Mouse (Mus musculus) spleen, postnatal 10 days (tissue): ENCODE results near the gene Lrrc52.

Source experiments
- DNase-seq, 2 experiments: peaks; one replicate each; pipeline ENCODE4 v3.0.0; 2021 to 2022; ENCODE audit warnings: low spot score in 2 of 2

Lrrc52 gene

DNA sequence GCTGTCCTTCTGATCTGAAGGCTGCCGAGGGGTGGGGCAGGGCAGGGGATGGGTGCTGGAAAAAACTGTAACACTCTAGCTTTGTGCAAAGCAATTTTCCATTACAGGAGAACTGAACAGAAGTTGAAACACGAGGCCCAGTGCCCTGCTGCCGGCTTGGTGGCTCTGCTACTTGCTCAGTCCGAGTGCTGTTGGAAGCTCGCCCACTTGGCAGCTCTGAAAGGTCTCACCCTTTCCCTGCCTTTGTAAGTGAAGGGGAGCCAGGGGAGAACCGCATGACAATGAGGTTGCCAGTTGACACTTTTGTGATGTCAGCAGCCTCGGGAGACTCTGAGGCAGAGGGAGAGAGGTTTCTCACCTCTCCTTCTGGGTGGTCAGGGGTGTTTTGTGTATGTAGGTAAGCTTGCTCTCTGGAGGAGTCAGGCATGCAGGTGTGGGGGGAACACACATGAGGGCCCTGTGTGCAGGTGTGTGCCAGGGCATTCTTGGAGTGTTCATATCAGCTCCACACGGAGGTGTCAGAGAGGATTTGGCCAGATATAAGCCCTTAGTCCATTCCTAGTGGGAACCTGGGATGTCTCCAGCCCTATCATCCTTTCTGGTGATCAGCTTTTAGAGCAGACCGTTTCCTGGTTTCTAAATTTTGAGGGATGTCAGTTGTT, at the start of gene Lrrc52:
Gene Lrrc52, minus strand, starts transcription at position 16 of the 662 bp plus-strand sequence.
- no peak for DNase-seq

DNA sequence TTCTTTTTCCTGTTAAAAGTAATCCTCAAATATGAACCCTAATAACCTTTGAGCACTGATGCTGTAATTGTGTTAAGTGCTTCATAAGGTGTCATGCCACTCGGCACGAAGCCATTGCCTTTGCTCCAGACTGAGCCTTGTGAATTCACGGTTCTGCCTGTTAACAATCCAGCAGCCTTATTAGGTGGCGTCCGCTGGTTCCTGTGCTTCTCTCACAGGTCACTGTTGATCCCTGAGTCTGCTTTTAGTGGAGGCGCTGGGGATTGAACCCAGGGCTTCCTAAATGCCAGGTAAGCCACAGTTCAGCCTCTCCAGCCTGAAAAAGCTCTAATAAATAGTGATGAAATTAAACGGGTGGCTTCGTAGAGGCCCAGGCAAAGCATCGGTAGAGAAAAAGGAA, 45.0 kb upstream of the Lrrc52 start:
- no peak for DNase-seq

- DNase-seq, result no peak
Measured at GRCm38 (mm10) chr1:167506048-167506447, 39.5 kb upstream of the Lrrc52 start.

DNA sequence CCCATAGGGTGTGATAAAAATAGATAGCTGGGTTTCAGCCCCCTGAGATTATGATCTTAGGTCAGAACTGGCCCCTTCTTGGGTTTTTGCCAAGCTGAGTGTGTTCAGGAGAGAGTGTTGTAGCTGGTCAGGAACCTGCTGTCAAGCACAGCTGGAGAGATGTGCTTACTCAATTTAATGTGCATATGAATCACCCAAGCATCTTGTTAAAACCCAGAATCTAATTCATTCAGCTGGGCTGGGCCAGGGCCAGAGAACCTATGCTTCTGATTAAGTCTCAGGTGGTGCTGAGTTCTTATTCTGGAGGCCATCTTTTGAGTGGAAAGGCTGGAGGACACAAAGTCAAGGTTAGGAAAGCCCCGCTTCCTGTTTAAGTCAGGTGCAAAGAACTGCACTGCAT, 38.8 kb upstream of the Lrrc52 start:
- no peak for DNase-seq

DNA sequence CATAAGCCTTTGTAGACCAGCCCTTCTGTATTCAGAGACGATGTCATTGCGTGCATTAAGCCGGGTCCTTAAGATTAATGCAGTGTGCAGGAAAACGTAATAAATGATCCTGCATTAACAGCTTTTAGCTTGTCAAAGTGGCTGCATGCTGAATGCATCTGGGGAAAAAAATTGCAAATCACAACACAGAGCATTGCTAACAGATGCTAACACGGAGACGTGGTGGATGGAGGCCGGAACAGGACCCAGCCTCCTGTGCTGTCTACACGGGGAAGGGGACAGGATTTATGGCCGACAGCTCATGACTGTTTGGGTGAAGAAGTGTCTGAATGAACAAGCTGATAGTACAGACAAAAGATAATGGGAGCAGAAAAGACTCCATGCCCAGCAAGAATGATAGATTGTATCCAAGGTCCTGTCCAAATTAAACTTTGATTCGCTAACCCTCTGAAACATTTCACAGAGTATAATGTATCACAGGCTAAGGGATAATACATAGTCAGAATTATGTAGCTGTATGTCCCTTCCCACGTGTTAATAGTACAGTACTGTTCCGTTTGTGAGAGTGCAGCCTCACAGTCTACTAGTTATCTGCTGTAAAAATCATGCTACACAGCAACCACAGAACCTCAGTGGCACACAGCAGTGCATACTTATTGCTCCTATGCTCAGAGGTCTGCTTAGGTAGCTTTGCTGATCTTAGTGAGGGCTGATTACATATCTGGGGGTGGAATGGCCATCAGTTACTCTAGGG, 32.7 kb upstream of the Lrrc52 start:
- no peak for DNase-seq

GRCm38 (mm10) chr1:167497991-167498390, 31.4 kb upstream of the Lrrc52 start:
- no peak for DNase-seq

DNA sequence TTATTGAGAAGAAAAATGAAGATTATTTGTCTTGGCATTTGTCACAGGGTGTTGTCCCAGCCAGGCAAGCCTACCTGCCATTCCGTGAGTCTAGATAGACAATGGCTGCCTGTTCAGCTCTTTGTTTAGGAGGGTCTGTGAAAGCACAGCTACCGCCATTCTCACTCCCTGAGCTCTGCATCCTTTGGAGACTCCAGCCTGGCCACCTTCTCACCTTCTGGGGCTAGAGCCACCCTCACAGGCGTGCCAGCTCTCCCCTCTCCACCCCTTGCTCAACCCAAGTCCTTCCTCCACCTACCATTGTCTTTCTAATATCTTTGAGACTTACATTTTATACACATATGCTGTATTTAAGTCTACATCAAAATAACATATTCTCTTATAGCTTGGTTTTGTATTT, 31.0 kb upstream of the Lrrc52 start:
- no peak for DNase-seq

GRCm38 (mm10) chr1:167491501-167491900, 24.9 kb upstream of the Lrrc52 start:
- no peak for DNase-seq

DNA sequence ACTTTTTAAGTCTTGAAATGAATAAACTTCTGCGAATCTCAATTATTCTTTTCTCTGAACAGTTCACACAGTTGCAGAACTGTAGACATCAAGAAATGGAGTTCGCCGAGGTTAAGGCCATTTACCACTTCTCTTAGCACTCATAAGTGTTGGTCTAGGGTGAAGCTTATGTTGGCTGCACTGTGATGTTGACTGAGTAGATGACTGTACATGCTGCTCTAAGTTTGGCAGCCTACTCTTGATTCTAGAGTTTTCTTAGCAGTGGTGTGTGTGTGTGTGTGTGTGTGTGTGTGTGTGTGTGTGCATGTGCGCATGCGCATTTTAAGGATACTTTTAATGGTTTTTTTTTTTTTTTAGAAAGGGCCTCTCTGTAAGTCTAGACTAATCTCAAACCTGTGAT, 21.4 kb upstream of the Lrrc52 start:
- DNase-seq, result no peak

- no peak for DNase-seq
Measured at GRCm38 (mm10) chr1:167486959-167487680, 20.5 kb upstream of the Lrrc52 start.

GRCm38 (mm10) chr1:167482863-167483262, 16.3 kb upstream of the Lrrc52 start:
- DNase-seq, result no peak

- DNase-seq, result no peak
Measured at GRCm38 (mm10) chr1:167473585-167473984, 7.0 kb upstream of the Lrrc52 start.

DNA sequence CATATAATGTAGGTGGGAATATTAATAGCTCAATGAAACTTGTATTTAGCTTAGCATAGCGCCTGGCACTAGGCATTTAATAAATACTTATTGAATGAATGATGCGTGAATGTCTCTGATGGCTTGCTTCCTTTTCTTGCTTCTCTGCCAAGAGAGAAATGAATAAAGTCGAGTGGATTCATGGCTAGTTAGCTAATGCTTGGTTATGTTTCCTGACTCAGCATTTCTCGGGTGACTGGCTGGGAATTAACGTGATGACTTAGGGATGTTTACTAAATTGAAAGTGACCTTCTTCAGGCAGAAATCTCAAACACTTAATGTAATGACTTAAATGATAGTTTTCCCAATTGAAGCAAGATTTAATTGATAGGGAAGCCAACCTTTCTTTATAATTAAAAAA, 1.3 kb upstream of the Lrrc52 start:
- no peak for DNase-seq

- no peak for DNase-seq
Measured at GRCm38 (mm10) chr1:167457311-167457710, 9.3 kb downstream of the Lrrc52 start.

- DNase-seq, result no peak
Measured at GRCm38 (mm10) chr1:167453048-167453447, 13.5 kb downstream of the Lrrc52 start.

DNA sequence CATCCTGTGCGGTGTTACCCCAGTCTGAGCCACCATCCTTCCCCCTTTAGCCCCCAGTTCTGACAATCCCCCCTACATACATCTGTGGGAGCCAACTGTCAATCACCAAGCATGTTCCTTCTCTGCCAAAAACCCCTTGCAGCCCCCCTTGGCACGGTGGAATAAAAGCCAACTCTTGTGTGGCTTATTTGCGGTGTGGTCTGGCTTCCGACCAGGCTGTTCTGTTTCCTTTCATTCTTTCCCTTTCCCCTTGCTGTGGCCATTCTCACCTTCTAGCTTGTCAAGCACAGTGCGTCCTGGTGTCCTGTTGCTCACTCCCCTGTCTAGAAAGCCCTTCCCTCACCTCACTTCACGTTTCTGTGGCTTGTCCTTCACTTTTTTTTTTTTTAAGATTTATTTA, 14.1 kb downstream of the Lrrc52 start:
- no peak for DNase-seq

DNA sequence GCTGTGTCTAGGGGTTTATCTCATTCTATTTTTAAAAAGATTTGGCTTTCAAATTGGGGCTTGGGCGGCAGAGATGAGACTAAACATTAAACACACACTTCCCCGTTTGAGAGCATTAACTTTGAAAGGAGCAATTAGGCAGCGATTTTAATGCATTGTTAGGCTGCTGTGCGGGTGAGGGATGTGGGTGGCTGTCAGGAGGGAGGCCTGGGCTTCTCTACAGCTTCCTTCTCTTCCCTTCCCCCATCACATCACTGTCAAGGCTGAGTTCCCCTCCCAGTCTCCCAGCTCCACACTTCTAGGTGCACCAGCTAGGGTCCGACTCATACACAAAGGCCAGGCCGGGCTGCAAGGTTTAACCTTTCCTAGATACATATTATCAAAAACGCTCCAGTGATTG, 18.0 kb downstream of the Lrrc52 start:
- no peak for DNase-seq

- DNase-seq, result no peak
Measured at GRCm38 (mm10) chr1:167448088-167448487, 18.5 kb downstream of the Lrrc52 start.

GRCm38 (mm10) chr1:167446516-167446915, 20.1 kb downstream of the Lrrc52 start:
- DNase-seq, result peak in 1 of 2 experiments; percentile 21

GRCm38 (mm10) chr1:167445167-167445566, 21.4 kb downstream of the Lrrc52 start:
- no peak for DNase-seq

DNA sequence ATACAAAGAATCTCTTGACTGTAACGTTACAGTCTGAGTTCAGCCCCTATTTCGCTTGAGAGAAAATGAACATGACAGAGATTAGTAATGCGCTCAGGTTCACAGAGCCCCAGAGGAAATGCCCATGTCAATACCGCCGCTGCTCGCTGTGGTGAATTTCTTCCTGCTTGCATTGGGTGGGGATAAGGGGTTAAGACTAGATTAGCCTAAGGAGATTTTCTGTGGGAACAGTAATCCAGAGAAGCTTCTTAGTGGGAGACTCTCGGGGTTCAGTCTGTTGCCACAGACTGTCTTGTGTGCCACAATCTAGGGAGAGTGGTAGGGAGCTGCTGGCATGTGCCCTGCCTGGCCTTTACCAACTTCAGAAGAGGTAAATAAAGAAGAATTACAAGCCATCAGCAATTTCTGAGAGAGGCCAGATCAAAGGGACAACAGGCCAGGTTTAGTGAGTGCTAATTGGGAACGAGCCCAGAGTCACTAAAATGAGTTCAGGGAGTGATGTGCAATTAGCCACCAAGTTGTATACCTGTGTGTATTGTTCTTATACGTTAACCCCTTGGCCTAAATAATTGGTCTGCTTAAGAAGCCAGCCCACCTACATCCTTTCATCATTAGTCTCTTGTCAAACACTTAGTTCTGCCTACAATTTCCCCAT, 28.2 kb downstream of the Lrrc52 start:
- no peak for DNase-seq

DNA sequence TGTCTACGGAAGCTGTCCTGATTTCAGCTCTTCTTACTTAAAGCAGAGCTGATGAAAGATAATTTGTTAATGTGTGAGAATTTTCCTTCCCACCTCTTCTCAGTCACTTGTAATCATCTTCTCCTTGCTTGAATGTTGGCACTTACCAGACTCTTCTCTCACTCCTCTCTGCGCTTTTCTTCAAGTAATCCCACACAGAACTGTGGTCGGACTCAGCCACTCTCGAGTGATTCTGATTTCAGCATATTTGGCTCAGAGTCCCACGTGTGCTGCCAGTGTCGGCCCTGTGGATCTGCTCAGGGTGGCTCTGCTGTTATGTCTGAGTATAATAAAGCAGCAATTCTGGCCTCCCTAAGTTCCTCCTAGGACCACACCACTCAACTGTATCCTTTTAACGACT, 29.5 kb downstream of the Lrrc52 start:
- no peak for DNase-seq
